Mouse (Mus musculus) midbrain, embryonic 15.5 days (tissue): ENCODE measurements around the gene Npas1. TPM values are rescaled to one million over a fixed set of nuclear protein-coding genes. Genes with fewer than 3 reads are reported as not detected.
A peak's percentile ranks its signal among the peaks of the same experiment; 100 is the strongest.

ENCODE experiments used
- ATAC-seq: fragments of 200-750 bp; cut with Nextera tagmentation; replicated peaks from 2 replicates; pipeline ENCODE4 v1.8.0; 2017; ENCODE audit warnings: moderate TSS enrichment
- H3K27ac ChIP-seq: fragments of 300-500 bp; sonication (generic); 2 replicates; pipeline ENCODE4 v1.5.1; 2015; ENCODE audit warnings: mild to moderate bottlenecking, inconsistent platforms
- H3K27me3 ChIP-seq: fragments of 300-500 bp; sonication (generic); replicated peaks from 2 replicates; pipeline ENCODE4 v1.6.1; 2015; ENCODE audit warnings: inconsistent platforms
- H3K36me3 ChIP-seq: fragments of 300-500 bp; sonication (generic); replicated peaks from 2 replicates; pipeline ENCODE4 v1.6.1; 2015; ENCODE audit warnings: inconsistent platforms
- H3K4me1 ChIP-seq: fragments of 300-500 bp; sonication (generic); 2 replicates; pipeline ENCODE4 v1.6.1; 2015; ENCODE audit warnings: inconsistent platforms
- H3K4me2 ChIP-seq: fragments of 300-500 bp; sonication (generic); 2 replicates; pipeline ENCODE4 v1.6.1; 2015; ENCODE audit warnings: inconsistent platforms, mild to moderate bottlenecking, moderate library complexity
- H3K4me3 ChIP-seq: fragments of 300-500 bp; sonication (generic); 2 replicates; pipeline ENCODE4 v1.5.1; 2015; ENCODE audit warnings: mild to moderate bottlenecking, inconsistent platforms
- H3K9ac ChIP-seq: fragments of 300-500 bp; sonication (generic); 2 replicates; pipeline ENCODE4 v1.6.1; 2015; ENCODE audit warnings: mild to moderate bottlenecking, inconsistent platforms
- H3K9me3 ChIP-seq: fragments of 300-500 bp; sonication (generic); 2 replicates; pipeline ENCODE4 v1.6.1; 2016; ENCODE audit warnings: inconsistent platforms
- WGBS: fragments of 180-500 bp; shearing (Covaris S2); methylation state at CpG from one replicate; pipeline ENCODE4 v1.1.7; 2015; ENCODE audit warnings: mixed read lengths; 5-methylcytosine and 5-hydroxymethylcytosine counted together
- polyA plus RNA-seq: library from polyadenylated mRNA; unstranded; fragments of >200 nt; fragmentation: Nextera tagmentation; extraction: Ambion mirVana; gene quantifications from 2 replicates; pipeline ENCODE4 v1.2.1, GENCODE M21; 2015

Gene Npas1
- polyA plus RNA-seq, 1 experiment from 2014 or later = 7.2 TPM

GRCm38 (mm10) chr7:16492211-16492610 lies 14.7 kb upstream of the Npas1 start:
- WGBS = 64% methylated on average over 3 of the region's 3 CpGs

GRCm38 (mm10) chr7:16491759-16492158 lies 14.2 kb upstream of the Npas1 start:
- peaks cover 10% of the 10 kb centered on the region for H3K36me3 ChIP-seq
- no peaks in the 10 kb centered on the region for H3K27me3 ChIP-seq
- H3K4me1 ChIP-seq = no peaks in the 10 kb centered on the region
- WGBS = 32% methylated on average over 3 of the region's 3 CpGs
- no peak overlapping the region for H3K27ac ChIP-seq
- no peak overlapping the region for H3K4me3 ChIP-seq
- ATAC-seq = peak; percentile 53
- H3K4me2 ChIP-seq = no peak overlapping the region
- H3K9ac ChIP-seq = no peak overlapping the region
- no peaks in the 10 kb centered on the region for H3K9me3 ChIP-seq

More at GRCm38 (mm10) chr7:16492211-16492610, 14.7 kb upstream of the Npas1 start:
- H3K4me3 ChIP-seq = no peak overlapping the region
- H3K36me3 ChIP-seq = peaks cover 15% of the 10 kb centered on the region
- no peaks in the 10 kb centered on the region for H3K27me3 ChIP-seq
- ATAC-seq = 0 out of 2 replicates have a peak, but pooled peaks have one; percentile 6
- H3K9ac ChIP-seq = no peak overlapping the region
- H3K4me2 ChIP-seq = no peak overlapping the region
- no peaks in the 10 kb centered on the region for H3K9me3 ChIP-seq
- H3K4me1 ChIP-seq = no peaks in the 10 kb centered on the region
- H3K27ac ChIP-seq = no peak overlapping the region

GRCm38 (mm10) chr7:16489948-16490347 lies 12.4 kb upstream of the Npas1 start:
- Histone ChIP-seq H3K9ac (no peak overlapping the region), H3K27ac (no peak overlapping the region), H3K9me3 (no peaks in the 10 kb centered on the region), H3K4me2 (no peak overlapping the region), H3K27me3 (no peaks in the 10 kb centered on the region), H3K4me1 (no peaks in the 10 kb centered on the region), H3K4me3 (no peak overlapping the region), H3K36me3 (no peaks in the 10 kb centered on the region)
- ATAC-seq = no peak
- WGBS = 90% methylated on average over 9 of the region's 9 CpGs

GRCm38 (mm10) chr7:16488816-16489215 lies 11.3 kb upstream of the Npas1 start:
- Histone ChIP-seq H3K4me1 (no peaks in the 10 kb centered on the region), H3K4me3 (no peak overlapping the region), H3K9me3 (no peaks in the 10 kb centered on the region), H3K4me2 (no peak overlapping the region), H3K27ac (no peak overlapping the region), H3K36me3 (no peaks in the 10 kb centered on the region), H3K27me3 (no peaks in the 10 kb centered on the region), H3K9ac (no peak overlapping the region)
- no peak for ATAC-seq

- no peak overlapping the region for H3K27ac ChIP-seq
- peak overlapping the region; percentile 67 for H3K4me2 ChIP-seq
- H3K4me1 ChIP-seq = peaks cover 24% of the 10 kb centered on the region
- H3K27me3 ChIP-seq = peaks cover 63% of the 10 kb centered on the region
- no peak overlapping the region for H3K9ac ChIP-seq
- peak overlapping the region; percentile 38 for H3K4me3 ChIP-seq
- no peaks in the 10 kb centered on the region for H3K36me3 ChIP-seq
- no peaks in the 10 kb centered on the region for H3K9me3 ChIP-seq
- no peak for ATAC-seq
- 4% methylated on average over 34 of the region's 34 CpGs for WGBS
Measured at GRCm38 (mm10) chr7:16476600-16476989, 933 bp downstream of the Npas1 start.

GRCm38 (mm10) chr7:16475764-16476599 lies 1.5 kb downstream of the Npas1 start:
- Histone ChIP-seq H3K4me1 (peaks cover 24% of the 10 kb centered on the region), H3K9ac (0 out of 2 replicates have a peak overlapping the region, but pooled peaks have one; percentile 12), H3K4me2 (peak overlapping the region; percentile 67), H3K9me3 (no peaks in the 10 kb centered on the region), H3K27ac (no peak overlapping the region), H3K27me3 (peaks cover 67% of the 10 kb centered on the region), H3K4me3 (peak overlapping the region; percentile 38), H3K36me3 (no peaks in the 10 kb centered on the region)
- WGBS = 2% methylated on average over 57 of the region's 59 CpGs
- ATAC-seq = peak; percentile 55

- ATAC-seq = no peak
- 0 out of 2 replicates have a peak overlapping the region, but pooled peaks have one; percentile 12 for H3K9ac ChIP-seq
- H3K4me2 ChIP-seq = peak overlapping the region; percentile 67
- H3K36me3 ChIP-seq = no peaks in the 10 kb centered on the region
- 6% methylated on average over 23 of the region's 23 CpGs for WGBS
- peak overlapping the region; percentile 38 for H3K4me3 ChIP-seq
- H3K27me3 ChIP-seq = peaks cover 65% of the 10 kb centered on the region
- no peaks in the 10 kb centered on the region for H3K9me3 ChIP-seq
- peaks cover 24% of the 10 kb centered on the region for H3K4me1 ChIP-seq
- no peak overlapping the region for H3K27ac ChIP-seq
Measured at GRCm38 (mm10) chr7:16475321-16475720, 2.2 kb downstream of the Npas1 start.

- ATAC-seq = no peak
- H3K4me3 ChIP-seq = no peak overlapping the region
- no peaks in the 10 kb centered on the region for H3K36me3 ChIP-seq
- peak overlapping the region; percentile 24 for H3K4me2 ChIP-seq
- 3% methylated on average over 33 of the region's 33 CpGs for WGBS
- peaks cover 62% of the 10 kb centered on the region for H3K27me3 ChIP-seq
- H3K27ac ChIP-seq = no peak overlapping the region
- H3K9ac ChIP-seq = no peak overlapping the region
- H3K4me1 ChIP-seq = peaks cover 24% of the 10 kb centered on the region
- H3K9me3 ChIP-seq = no peaks in the 10 kb centered on the region
Measured at GRCm38 (mm10) chr7:16474445-16474844, 3.1 kb downstream of the Npas1 start.

GRCm38 (mm10) chr7:16473847-16474246 lies 3.7 kb downstream of the Npas1 start:
- no peak for ATAC-seq
- peaks cover 24% of the 10 kb centered on the region for H3K4me1 ChIP-seq
- 63% methylated on average over 8 of the region's 8 CpGs for WGBS
- no peaks in the 10 kb centered on the region for H3K36me3 ChIP-seq
- no peak overlapping the region for H3K27ac ChIP-seq
- no peaks in the 10 kb centered on the region for H3K9me3 ChIP-seq
- H3K27me3 ChIP-seq = peaks cover 62% of the 10 kb centered on the region
- H3K4me2 ChIP-seq = no peak overlapping the region
- H3K9ac ChIP-seq = no peak overlapping the region
- H3K4me3 ChIP-seq = no peak overlapping the region

GRCm38 (mm10) chr7:16472116-16472709 lies 5.3 kb downstream of the Npas1 start:
- 3% methylated on average over 17 of the region's 17 CpGs for WGBS

GRCm38 (mm10) chr7:16471549-16471948 lies 6.0 kb downstream of the Npas1 start:
- H3K36me3 ChIP-seq = no peaks in the 10 kb centered on the region
- peaks cover 47% of the 10 kb centered on the region for H3K27me3 ChIP-seq
- no peaks in the 10 kb centered on the region for H3K9me3 ChIP-seq
- H3K4me3 ChIP-seq = no peak overlapping the region
- no peak overlapping the region for H3K27ac ChIP-seq
- peaks cover 21% of the 10 kb centered on the region for H3K4me1 ChIP-seq
- H3K9ac ChIP-seq = no peak overlapping the region
- 39% methylated on average over 9 of the region's 9 CpGs for WGBS
- no peak for ATAC-seq
- no peak overlapping the region for H3K4me2 ChIP-seq

More at GRCm38 (mm10) chr7:16472116-16472709, 5.3 kb downstream of the Npas1 start:
- Histone ChIP-seq H3K4me1 (peaks cover 24% of the 10 kb centered on the region), H3K9ac (no peak overlapping the region), H3K27ac (no peak overlapping the region), H3K4me2 (no peak overlapping the region), H3K36me3 (no peaks in the 10 kb centered on the region), H3K9me3 (no peaks in the 10 kb centered on the region), H3K27me3 (peaks cover 54% of the 10 kb centered on the region), H3K4me3 (no peak overlapping the region)
- ATAC-seq = no peak

GRCm38 (mm10) chr7:16468115-16468514 lies 9.4 kb downstream of the Npas1 start:
- Histone ChIP-seq H3K9ac (no peak overlapping the region), H3K4me1 (0 out of 2 replicates have a peak, but pooled peaks cover 3% of the 10 kb centered on the region), H3K27ac (no peak overlapping the region), H3K9me3 (no peaks in the 10 kb centered on the region), H3K36me3 (no peaks in the 10 kb centered on the region), H3K27me3 (peaks cover 13% of the 10 kb centered on the region), H3K4me2 (no peak overlapping the region), H3K4me3 (no peak overlapping the region)
- 18% methylated on average over 5 of the region's 5 CpGs for WGBS
- ATAC-seq = no peak
